Mouse (Mus musculus): ENCODE results near the gene Cacna2d4. TPM values are rescaled to one million over a fixed set of nuclear protein-coding genes. Genes with fewer than 3 reads are reported as not detected.

Gene Cacna2d4
- polyA plus RNA-seq, 1 experiment from 2014 or later: 0.03 TPM

DNA sequence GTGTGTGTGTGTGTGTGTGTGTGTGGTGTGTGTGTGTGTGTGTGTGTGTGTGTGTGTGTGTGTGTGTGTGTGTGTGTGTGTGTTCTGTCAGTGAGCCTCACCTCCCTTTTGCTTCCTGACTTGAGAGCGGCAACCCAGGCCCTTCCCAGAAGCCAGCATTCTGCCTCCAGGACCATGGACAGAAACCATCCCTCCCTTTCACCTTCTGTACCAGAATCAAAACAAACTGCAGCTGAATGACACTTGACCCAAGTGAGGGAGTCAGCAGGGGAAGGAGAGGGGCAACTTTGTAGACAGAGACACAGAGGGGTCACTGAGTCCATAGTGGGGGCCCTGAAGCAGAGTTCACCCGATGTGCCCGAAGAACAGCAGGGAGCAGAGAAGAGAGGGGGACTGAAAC is 3.3 kb upstream of the Cacna2d4 start:
- Histone ChIP-seq H3K4me1 (ENCODE audit: insufficient read depth) (peaks cover 2% of the 10 kb centered on the region; the same call in 1 of the 2 replicates), H3K9me3 (ENCODE audit: low read depth, low read length) (no peaks in the 10 kb centered on the region), H3K4me3 (ENCODE audit: low read depth, low read length) (no peak overlapping the region), H3K9ac (no peak overlapping the region), H3K4me2 (no peak overlapping the region), H3K36me3 (ENCODE audit: insufficient read depth) (no peaks in the 10 kb centered on the region), H3K27me3 (ENCODE audit: insufficient read depth, low read length) (no peaks in the 10 kb centered on the region), H3K27ac (ENCODE audit: low read depth) (no peak overlapping the region)
- TF ChIP-seq CTCF (IDR thresholded peaks at IDR 0.05; ENCODE audit: low read depth): no peak
- 16% methylated on average over 3 of the region's 3 CpGs for WGBS
- ATAC-seq (ENCODE audit: insufficient read depth): no peak
- DNase-seq: peak; percentile 78

DNA sequence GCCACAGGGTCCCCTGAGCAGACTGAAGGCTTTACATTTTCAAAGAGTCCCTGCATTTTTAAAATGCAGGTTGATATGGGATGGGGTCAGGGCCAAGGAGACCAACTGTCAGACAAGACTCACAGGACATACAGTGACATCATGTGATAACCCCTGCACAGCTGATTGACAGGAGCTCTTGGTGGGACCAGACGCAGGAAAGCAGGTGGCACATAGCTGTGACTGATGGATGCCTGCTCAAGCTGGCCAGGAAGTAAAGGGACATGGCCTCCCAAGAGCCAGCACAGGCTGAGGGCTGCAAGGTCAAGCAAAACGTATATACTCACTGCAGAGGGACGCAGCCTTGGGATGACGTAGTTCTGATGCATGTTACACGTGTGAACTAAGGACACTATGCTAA is 885 bp upstream of the Cacna2d4 start:
- peaks cover 2% of the 10 kb centered on the region; the same call in 1 of the 2 replicates for H3K4me1 ChIP-seq (ENCODE audit: insufficient read depth)
- 46% methylated on average over 5 of the region's 5 CpGs for WGBS
- ATAC-seq (ENCODE audit: insufficient read depth) (no peak), DNase-seq (no peak)
- H3K9ac ChIP-seq: no peak overlapping the region
- H3K27ac ChIP-seq (ENCODE audit: low read depth): no peak overlapping the region
- no peaks in the 10 kb centered on the region for H3K36me3 ChIP-seq (ENCODE audit: insufficient read depth)
- H3K9me3 ChIP-seq (ENCODE audit: low read depth, low read length): no peaks in the 10 kb centered on the region
- H3K4me3 ChIP-seq (ENCODE audit: low read depth, low read length): no peak overlapping the region
- no peaks in the 10 kb centered on the region for H3K27me3 ChIP-seq (ENCODE audit: insufficient read depth, low read length)
- H3K4me2 ChIP-seq: no peak overlapping the region
- no peak for TF ChIP-seq CTCF (IDR thresholded peaks at IDR 0.05; ENCODE audit: low read depth)

- H3K4me2 ChIP-seq: no peak overlapping the region
- H3K27ac ChIP-seq (ENCODE audit: low read depth): no peak overlapping the region
- TF ChIP-seq CTCF (IDR thresholded peaks at IDR 0.05; ENCODE audit: low read depth): no peak
- no peak overlapping the region for H3K9ac ChIP-seq
- WGBS: 38% methylated on average over 8 of the region's 8 CpGs
- ATAC-seq (ENCODE audit: insufficient read depth): peak; percentile 82
- no peaks in the 10 kb centered on the region for H3K27me3 ChIP-seq (ENCODE audit: insufficient read depth, low read length)
- no peaks in the 10 kb centered on the region for H3K9me3 ChIP-seq (ENCODE audit: low read depth, low read length)
- no peaks in the 10 kb centered on the region for H3K36me3 ChIP-seq (ENCODE audit: insufficient read depth)
- peak; percentile 84 for DNase-seq
- H3K4me1 ChIP-seq (ENCODE audit: insufficient read depth): peaks cover 2% of the 10 kb centered on the region; the same call in 1 of the 2 replicates
- no peak overlapping the region for H3K4me3 ChIP-seq (ENCODE audit: low read depth, low read length)
These were observed 1.2 kb downstream of the Cacna2d4 start for GRCm38 (mm10) chr6:119237427-119237989.

GRCm38 (mm10) chr6:119239341-119240005 is 3.1 kb downstream of the Cacna2d4 start:
- 78% methylated on average over 5 of the region's 5 CpGs for WGBS
- Histone ChIP-seq H3K36me3 (ENCODE audit: insufficient read depth) (no peaks in the 10 kb centered on the region), H3K27me3 (ENCODE audit: insufficient read depth, low read length) (no peaks in the 10 kb centered on the region), H3K27ac (ENCODE audit: low read depth) (no peak overlapping the region), H3K4me3 (ENCODE audit: low read depth, low read length) (no peak overlapping the region), H3K4me2 (no peak overlapping the region), H3K9me3 (ENCODE audit: low read depth, low read length) (no peaks in the 10 kb centered on the region), H3K4me1 (ENCODE audit: insufficient read depth) (peaks cover 2% of the 10 kb centered on the region; the same call in 1 of the 2 replicates), H3K9ac (no peak overlapping the region)
- DNase-seq (no peak), ATAC-seq (ENCODE audit: insufficient read depth) (no peak)
- no peak for TF ChIP-seq CTCF (IDR thresholded peaks at IDR 0.05; ENCODE audit: low read depth)

GRCm38 (mm10) chr6:119240256-119240655 is 3.9 kb downstream of the Cacna2d4 start:
- Histone ChIP-seq H3K27me3 (ENCODE audit: insufficient read depth, low read length) (no peaks in the 10 kb centered on the region), H3K36me3 (ENCODE audit: insufficient read depth) (no peaks in the 10 kb centered on the region), H3K27ac (ENCODE audit: low read depth) (no peak overlapping the region), H3K4me3 (ENCODE audit: low read depth, low read length) (no peak overlapping the region), H3K9me3 (ENCODE audit: low read depth, low read length) (no peaks in the 10 kb centered on the region), H3K4me1 (ENCODE audit: insufficient read depth) (peaks cover 2% of the 10 kb centered on the region; the same call in 1 of the 2 replicates), H3K4me2 (no peak overlapping the region), H3K9ac (no peak overlapping the region)
- DNase-seq (no peak), ATAC-seq (ENCODE audit: insufficient read depth) (no peak)
- WGBS: 63% methylated on average over 7 of the region's 7 CpGs
- no peak for TF ChIP-seq CTCF (IDR thresholded peaks at IDR 0.05; ENCODE audit: low read depth)

DNA sequence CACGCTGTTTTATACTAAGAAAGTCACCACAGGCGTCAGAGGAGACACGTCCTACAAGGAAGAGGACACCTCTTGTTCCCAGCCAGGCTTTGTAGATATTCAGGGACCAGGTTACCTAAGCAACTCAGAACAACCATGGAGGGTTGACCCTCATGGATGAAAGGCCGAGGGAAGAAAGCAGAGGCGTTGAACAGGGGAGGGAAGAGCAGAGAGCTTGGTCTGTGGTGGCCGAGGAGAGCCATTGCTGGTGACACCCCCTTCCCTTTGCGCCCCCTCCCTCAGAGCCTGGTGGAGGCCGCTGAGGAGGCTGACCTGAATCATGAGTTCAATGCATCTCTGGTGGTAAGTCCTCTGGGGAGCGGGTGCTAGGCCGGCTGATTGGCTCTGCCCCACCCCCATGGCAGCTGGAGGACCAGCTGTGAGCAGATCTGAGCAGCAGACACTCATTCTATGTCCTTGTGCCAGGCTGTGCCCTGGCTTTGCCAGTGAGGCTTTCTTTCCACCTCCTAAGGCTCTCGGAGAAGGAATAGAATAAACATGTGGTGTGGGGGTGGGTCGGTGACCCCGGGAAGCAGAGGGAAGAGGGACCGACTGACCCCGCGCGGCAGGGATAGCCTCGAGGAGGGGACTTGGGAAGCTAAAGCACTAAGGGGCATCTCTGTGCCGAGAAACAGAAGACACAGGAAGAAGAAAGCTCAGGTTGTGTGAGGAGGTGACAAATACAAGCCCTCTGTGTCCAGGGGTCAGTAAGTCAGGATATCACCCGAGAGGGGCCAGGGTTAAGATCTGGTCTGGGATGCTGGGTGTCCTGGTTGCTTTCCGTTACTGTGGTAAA is 4.8 kb downstream of the Cacna2d4 start:
- ATAC-seq (ENCODE audit: insufficient read depth) (no peak), DNase-seq (no peak)
- H3K9me3 ChIP-seq (ENCODE audit: low read depth, low read length): peaks cover 1% of the 10 kb centered on the region; the same call in 1 of the 2 replicates
- no peak overlapping the region for H3K9ac ChIP-seq
- WGBS: 44% methylated on average over 21 of the region's 21 CpGs
- H3K27ac ChIP-seq (ENCODE audit: low read depth): no peak overlapping the region
- no peak for TF ChIP-seq CTCF (IDR thresholded peaks at IDR 0.05; ENCODE audit: low read depth)
- no peaks in the 10 kb centered on the region for H3K27me3 ChIP-seq (ENCODE audit: insufficient read depth, low read length)
- peaks cover 2% of the 10 kb centered on the region; the same call in 1 of the 2 replicates for H3K4me1 ChIP-seq (ENCODE audit: insufficient read depth)
- no peaks in the 10 kb centered on the region for H3K36me3 ChIP-seq (ENCODE audit: insufficient read depth)
- no peak overlapping the region for H3K4me3 ChIP-seq (ENCODE audit: low read depth, low read length)
- H3K4me2 ChIP-seq: no peak overlapping the region

DNA sequence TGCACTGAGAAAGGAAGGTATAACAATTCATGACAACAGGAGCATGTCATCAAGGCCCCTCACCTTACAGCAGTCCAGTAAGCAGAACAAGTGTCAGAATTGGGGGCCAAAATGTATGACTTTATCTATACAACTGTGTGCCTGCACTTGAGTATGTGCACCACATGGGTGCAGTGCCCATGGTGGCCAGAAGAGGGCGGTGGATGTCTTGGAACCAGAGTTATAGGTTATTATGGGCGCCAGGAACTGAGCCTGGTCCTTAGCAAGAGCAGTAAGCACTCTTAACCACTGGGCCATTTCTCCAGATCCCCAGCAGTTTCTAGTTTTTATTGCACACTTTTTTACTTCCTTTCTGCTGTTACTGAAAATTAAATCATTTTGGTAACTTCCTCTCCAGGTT is 9.8 kb downstream of the Cacna2d4 start:
- Histone ChIP-seq H3K9me3 (ENCODE audit: low read depth, low read length) (peaks cover 3% of the 10 kb centered on the region; the same call in 1 of the 2 replicates), H3K27me3 (ENCODE audit: insufficient read depth, low read length) (no peaks in the 10 kb centered on the region), H3K27ac (ENCODE audit: low read depth) (no peak overlapping the region), H3K4me1 (ENCODE audit: insufficient read depth) (no peaks in the 10 kb centered on the region), H3K9ac (no peak overlapping the region), H3K4me3 (ENCODE audit: low read depth, low read length) (no peak overlapping the region), H3K36me3 (ENCODE audit: insufficient read depth) (no peaks in the 10 kb centered on the region), H3K4me2 (no peak overlapping the region)
- ATAC-seq (ENCODE audit: insufficient read depth) (no peak), DNase-seq (no peak)
- WGBS: 38% methylated on average over 2 of the region's 2 CpGs
- TF ChIP-seq CTCF (IDR thresholded peaks at IDR 0.05; ENCODE audit: low read depth): peak; percentile 42

Measured in lung, embryonic 14.5 days (tissue).